Mouse (Mus musculus) megakaryocyte, embryonic 14.5 days (primary cell): ENCODE data around the gene Ube2l6.

Experiments used
- FLI1 ChIP-seq: IDR thresholded peaks from 2 replicates; pipeline ENCODE4 v1.6.1; 2012; ENCODE audit warnings: low read length, inconsistent platforms, mixed read lengths
- GATA1 ChIP-seq: IDR thresholded peaks from 3 replicates; pipeline ENCODE4 v1.6.1; 2012; ENCODE audit warnings: mixed read lengths, low read length, inconsistent platforms, borderline replicate concordance

- no peak for TF ChIP-seq GATA1
- TF ChIP-seq FLI1: no peak
These were observed 41.6 kb downstream of the Ube2l6 start for GRCm38 (mm10) chr2:84840016-84840747.
